Mouse (Mus musculus) megakaryocyte progenitor cell, adult 5-6 weeks (primary cell): ENCODE measurements at regions not wholly inside any gene's neighbourhood (a gene's known extent, or its start where the extent isn't known, plus 50 kb on each side); places are given as distances from the start of the nearest gene placed in this dataset.

Experiments used
- ATAC-seq: replicated peaks from 2 replicates; pipeline ENCODE4 v1.8.0; 2016; ENCODE audit warnings: mild to moderate bottlenecking, moderate TSS enrichment, inconsistent platforms; ENCODE audit not compliant: poor library complexity

DNA sequence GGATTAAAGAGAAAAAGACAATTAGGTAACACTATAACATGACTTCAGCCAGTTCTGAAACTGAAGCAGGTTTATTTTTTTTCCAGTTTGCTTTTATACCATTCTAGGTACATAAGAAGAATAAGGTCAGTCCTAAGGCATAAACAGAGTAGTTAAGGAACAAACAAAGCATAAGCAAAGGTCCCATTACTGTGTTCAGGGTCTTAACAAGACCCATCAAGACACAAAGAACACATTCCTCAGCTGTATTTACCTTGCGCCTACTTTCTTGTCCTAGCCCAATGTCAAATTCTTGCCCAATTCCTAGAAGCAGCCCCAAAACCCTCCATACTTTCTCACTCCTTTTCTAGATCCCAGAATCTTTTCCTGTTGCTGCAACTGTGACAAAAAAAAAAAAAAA, 230.8 kb downstream of the Sp3 start:
- ATAC-seq = no peak

- ATAC-seq = no peak
These were observed 228.8 kb downstream of the Sp3 start for GRCm38 (mm10) chr2:72751441-72751840.

- peak; percentile 84 for ATAC-seq
These were observed 227.5 kb downstream of the Sp3 start for GRCm38 (mm10) chr2:72752624-72753176.

GRCm38 (mm10) chr2:72753788-72754713, 226.2 kb downstream of the Sp3 start:
- ATAC-seq = no peak

- ATAC-seq = peak; percentile 60; the same call in 1 of the 2 replicates
These were observed 216.8 kb downstream of the Sp3 start for GRCm38 (mm10) chr2:72763454-72763853.

DNA sequence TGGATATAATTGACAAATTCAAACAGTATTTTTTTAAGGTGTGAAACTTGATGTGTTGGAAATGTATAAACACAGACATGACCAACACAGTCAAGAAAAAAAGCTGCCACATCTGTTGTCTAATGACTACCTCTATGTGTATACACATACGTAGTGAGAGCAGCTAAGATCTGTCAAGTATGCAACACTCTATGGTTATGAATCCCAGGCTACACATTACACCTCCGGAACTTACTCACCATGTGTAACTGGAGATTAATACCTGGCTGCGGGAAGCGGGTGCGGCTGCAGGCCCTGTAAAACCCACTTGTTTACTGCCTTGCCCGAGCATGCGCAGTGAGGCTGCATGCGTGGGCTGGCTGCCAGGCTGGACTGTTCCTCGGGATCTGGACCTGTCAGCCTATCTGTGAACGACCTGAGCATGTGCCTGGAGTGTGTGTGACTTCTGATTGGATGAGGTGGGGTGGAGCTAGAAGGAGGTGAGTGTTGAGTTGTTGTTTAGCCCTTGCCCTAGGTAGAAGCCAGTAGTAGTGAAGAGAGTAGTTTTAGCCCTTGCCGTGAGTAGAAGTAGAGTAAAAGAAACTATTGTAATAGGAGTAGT, 211.1 kb downstream of the Sp3 start:
- no peak for ATAC-seq

DNA sequence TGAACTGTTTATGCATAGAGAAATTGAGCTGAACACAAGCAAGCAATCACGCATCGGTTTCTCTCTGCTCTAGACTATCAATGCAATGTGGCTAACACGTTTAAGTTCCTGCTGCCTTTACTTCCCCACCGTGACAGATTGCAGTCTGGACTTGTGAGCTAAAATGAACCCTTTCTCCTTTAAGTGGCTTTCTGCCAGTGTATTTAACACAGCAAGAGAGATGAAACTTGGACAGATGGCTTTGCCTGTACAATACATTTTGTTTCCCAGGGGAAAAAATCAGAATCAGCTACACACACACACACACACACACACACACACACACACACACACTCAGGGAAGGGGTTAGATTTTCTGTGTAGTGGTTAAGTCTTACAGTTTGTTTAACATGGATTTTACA, 206.8 kb downstream of the Sp3 start:
- no peak for ATAC-seq

DNA sequence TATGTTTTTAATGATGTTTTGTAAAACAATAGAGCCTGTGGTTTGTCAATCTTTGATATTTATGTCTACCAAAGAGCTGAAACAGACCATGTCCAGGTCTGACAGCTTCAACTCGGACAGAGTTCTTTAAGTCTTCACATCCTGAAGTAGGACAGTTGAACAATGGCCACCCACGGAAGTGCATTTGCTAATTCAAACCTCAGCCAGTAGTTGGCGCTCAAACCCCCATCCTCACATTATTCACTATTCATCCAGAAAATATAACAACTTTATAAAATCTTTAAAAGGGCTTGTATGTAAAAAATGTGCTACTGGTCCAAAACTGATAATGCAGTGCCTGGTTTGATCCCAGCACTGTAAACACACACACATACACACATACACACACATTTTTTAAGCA, 202.9 kb downstream of the Sp3 start:
- ATAC-seq = peak; percentile 68

DNA sequence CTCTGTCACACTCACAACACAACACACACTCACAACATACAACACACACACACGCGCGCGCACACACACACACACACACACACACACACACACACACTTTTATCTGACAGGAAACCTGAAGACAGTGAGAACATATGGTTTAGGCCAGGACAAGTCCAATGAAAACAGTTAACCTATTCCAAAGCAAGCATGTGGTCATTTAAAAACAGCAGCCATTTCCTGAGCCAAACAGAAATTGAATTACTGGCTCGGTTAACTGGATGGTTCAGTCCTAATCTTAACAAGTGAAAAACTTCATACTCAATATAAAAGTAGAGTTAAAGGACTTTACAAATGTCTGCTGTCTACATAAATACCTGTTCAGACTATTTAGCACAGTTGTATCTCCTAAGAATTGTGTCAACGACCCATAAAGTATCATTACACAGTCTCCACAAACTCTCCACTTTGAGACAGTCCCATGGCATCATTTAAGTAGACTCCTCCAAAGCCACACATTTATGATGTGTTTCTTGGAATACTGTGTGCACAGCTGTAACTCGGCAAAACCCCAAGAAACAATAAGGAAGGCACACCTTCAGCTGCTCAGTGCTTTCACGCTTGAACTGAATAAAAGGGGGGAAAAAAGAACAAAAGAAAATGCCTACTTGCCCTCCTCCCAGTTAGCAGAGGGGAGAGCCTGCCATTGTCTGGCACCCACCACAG, 202.3 kb downstream of the Sp3 start:
- no peak for ATAC-seq

GRCm38 (mm10) chr2:72779268-72780163, 200.7 kb downstream of the Sp3 start:
- no peak for ATAC-seq

- no peak for ATAC-seq
These were observed 198.6 kb downstream of the Sp3 start for GRCm38 (mm10) chr2:72781369-72782275.

DNA sequence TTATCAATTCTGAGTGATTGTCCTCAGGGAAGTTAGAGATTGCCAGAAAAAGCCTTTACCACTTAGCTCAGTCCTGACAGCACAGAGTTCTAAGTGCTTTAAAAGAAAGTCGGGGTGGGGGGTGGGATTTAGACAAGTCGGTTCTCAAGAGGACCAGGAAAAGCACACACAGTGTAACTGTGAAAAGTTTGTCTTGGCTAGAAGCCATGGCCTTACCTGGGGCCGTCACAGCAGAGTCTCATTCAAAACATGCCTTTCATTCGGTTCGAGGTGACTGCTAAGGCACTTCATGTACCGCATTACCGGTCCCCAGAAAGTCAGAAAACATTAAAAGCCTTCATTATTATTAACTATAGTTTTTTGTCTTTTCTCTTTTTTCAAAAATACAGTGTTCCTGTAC, 197.9 kb downstream of the Sp3 start:
- no peak for ATAC-seq

- ATAC-seq = peak; percentile 11
These were observed 194.7 kb downstream of the Sp3 start for GRCm38 (mm10) chr2:72785365-72786043.

- peak; percentile 52 for ATAC-seq
These were observed 194.1 kb downstream of the Sp3 start for GRCm38 (mm10) chr2:72786044-72786737.

- ATAC-seq = no peak
These were observed 192.6 kb downstream of the Sp3 start for GRCm38 (mm10) chr2:72787616-72788015.

GRCm38 (mm10) chr2:72791496-72791895, 188.8 kb downstream of the Sp3 start:
- no peak for ATAC-seq

DNA sequence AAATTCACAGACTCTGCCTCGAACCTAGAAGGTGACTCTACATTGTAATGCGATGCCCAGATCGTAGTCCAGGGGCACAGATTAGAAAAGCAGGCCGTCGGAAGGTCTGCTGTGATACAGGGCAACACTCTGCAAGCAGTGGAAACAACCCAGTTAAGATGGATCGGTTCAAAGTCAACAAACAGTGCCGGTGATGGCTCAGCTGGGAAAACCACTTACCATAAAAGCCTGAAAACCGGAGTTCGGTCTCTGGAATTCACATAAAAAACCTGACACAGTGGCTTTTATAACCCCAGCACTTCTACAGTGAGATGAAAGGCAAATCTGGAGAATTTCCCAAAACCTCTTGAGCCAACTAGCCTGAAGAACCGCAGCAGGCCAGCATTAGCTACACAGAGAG, 186.8 kb downstream of the Sp3 start:
- ATAC-seq = no peak

DNA sequence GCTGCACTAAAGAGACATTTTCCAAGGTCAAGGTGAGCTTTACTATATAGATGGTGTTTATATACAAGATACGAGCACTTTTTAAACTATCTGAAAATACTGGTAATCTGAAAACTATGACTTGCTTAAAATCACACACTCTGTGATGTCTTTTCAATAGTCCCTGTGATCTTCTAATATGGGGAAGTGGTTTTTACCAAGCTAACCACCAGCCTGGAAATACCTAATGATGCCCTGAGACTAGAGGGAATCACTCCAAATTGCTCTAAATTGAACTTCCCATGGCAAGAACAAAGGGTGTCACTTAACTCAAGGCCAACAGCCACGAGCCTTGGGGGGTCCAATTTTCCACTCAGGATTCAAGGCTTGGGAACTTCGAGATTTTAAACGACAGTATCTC, 185.7 kb downstream of the Sp3 start:
- ATAC-seq = no peak
